10 mouse cellular contexts compared by ENCODE assay signal in the genomic region with DNA sequence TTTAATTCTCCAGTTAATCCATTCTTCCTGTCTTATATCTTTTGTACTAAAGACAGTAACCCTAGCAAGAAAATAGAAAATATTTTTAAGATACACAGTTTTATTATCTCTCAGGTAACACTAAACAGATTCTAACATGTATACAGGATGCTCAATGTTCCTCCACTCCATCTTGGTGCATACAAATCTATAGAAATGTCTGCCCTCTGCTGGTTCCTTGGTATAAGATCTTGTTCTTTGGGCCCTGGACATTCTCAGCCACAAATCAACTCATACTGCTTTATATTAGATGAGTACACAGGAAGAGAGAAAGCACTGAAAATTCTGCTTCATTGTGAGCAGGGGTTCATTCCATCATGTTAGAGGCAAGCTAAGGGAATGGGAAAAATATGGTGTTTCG.
DNase-seq lines count a peak whose midpoint lies in the region; ATAC-seq and TF ChIP-seq lines count a peak whose summit lies in the region.
"Had no signal": no experiment of that assay in that cellular context is flagged by ENCODE, and none has a peak within 500 bp of the region (broad histone marks: within the 10 kb centered on the region; RNA-seq: fewer than 3 reads in every experiment).

No protein-coding gene starts in this region.

- H3K27me3 ChIP-seq in G1E (ENCODE audit: insufficient read depth, low read length): no peaks in the 10 kb centered on the region

- H3K36me3 ChIP-seq in G1E (replicated peaks): no peaks in the 10 kb centered on the region

- peak; percentile 67 for TF ChIP-seq CTCF in layer of hippocampus, adult 2 months (conservative IDR thresholded peaks at IDR 0.05)
- no peak for TF ChIP-seq CTCF in G1E (IDR thresholded peaks at IDR 0.05; ENCODE audit: low read depth, low read length)

- ATAC-seq in G1E (ENCODE audit: extremely low read depth, insufficient number of reproducible peaks, low FRiP score, poor library complexity, severe bottlenecking): peak; percentile 81
- ATAC-seq in megakaryocyte, adult 5-6 weeks (ENCODE audit: poor library complexity, severe bottlenecking): peak; percentile 51

- no peak overlapping the region for H3K27ac ChIP-seq in layer of hippocampus, adult 2 months

- H3K4me3 ChIP-seq in layer of hippocampus, adult 2 months: no peak overlapping the region
- H3K4me3 ChIP-seq in G1E (ENCODE audit: low read depth, low read length): no peak overlapping the region

- DNase-seq in layer of hippocampus, adult 2 months (ENCODE audit: low spot score in 2 of 2): peak in 1 of 2 experiments; percentile 1
- DNase-seq in layer of hippocampus, adult 11-12 months (ENCODE audit: low spot score): no peak
- DNase-seq in G1E (ENCODE audit: low spot score): no peak
- peak; percentile 58 for DNase-seq in embryo, embryonic 10 days (ENCODE audit: low spot score)
- DNase-seq in urinary bladder, postnatal 25 days (ENCODE audit: low spot score): no peak
- no peak for DNase-seq in lung, postnatal 36 days
- no peak for DNase-seq in lung, postnatal 14 days
- DNase-seq: kidney, adult 11 months; lung, adult 2 months had no signal

- no peaks in the 10 kb centered on the region for H3K4me1 ChIP-seq in G1E (ENCODE audit: insufficient read depth, low read depth, low read length)

- H3K9me3 ChIP-seq in G1E (replicated peaks): no peaks in the 10 kb centered on the region
